Mouse (Mus musculus) erythroblast, embryonic 14.5 days (primary cell): Measurements from ENCODE around the gene Cbln1.

Experiments used
- GATA1 ChIP-seq: IDR thresholded peaks from 2 replicates; pipeline ENCODE4 v1.6.1; 2012; ENCODE audit warnings: low read length, inconsistent platforms, mixed read lengths
- TAL1 ChIP-seq: IDR thresholded peaks from 3 replicates; pipeline ENCODE4 v1.6.1; 2012; ENCODE audit warnings: low read length, inconsistent platforms, mixed read lengths

DNA sequence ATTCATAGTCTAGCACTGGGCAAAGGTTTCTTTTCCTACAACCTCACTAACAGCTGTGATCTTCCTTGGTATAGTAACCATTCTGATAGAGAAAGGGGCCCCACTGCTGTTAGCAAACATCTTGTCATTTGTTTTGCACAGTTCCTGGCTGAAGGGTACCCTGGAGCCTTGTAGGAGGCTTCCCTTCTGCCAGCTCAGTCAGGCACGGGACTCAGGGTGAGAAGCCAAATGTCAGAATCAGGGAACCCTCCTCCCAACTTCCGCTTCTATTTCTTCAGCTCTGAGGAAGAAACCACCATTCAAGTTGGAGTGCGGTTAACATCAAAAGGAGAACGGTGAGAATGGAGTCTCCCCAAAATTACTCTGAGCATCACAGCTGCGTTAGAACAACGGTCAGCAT lies 30.3 kb upstream of the Cbln1 start:
- TF ChIP-seq GATA1 (no peak), TAL1 (no peak)
